Mouse (Mus musculus) heart, embryonic 10.5 days (tissue): ENCODE results near the gene Scgb1b12. TPM values are rescaled to one million over a fixed set of nuclear protein-coding genes. Genes with fewer than 3 reads are reported as not detected.
"Not testable (repeated sequence)": the region's sequence is repeated elsewhere in the genome, so short reads cannot be mapped to it uniquely, and the experiment has no call there.

ENCODE experiments used
- DNase-seq: peaks from one replicate; pipeline ENCODE4 v3.0.0-alpha.2; 2017; ENCODE audit warnings: low spot score
- H3K27ac ChIP-seq: fragments of 300-500 bp; sonication (generic); 2 replicates; pipeline ENCODE4 v1.5.1; 2016; ENCODE audit warnings: mild to moderate bottlenecking
- H3K27me3 ChIP-seq: fragments of 300-500 bp; sonication (generic); 2 replicates; pipeline ENCODE4 v1.6.1; 2016; ENCODE audit warnings: mild to moderate bottlenecking; ENCODE audit not compliant: poor library complexity, insufficient read depth, severe bottlenecking
- H3K36me3 ChIP-seq: fragments of 300-500 bp; sonication (generic); 2 replicates; pipeline ENCODE4 v1.6.1; 2016; ENCODE audit warnings: mild to moderate bottlenecking, moderate library complexity
- H3K4me1 ChIP-seq: fragments of 300-500 bp; sonication (generic); 2 replicates; pipeline ENCODE4 v1.6.1; 2016; ENCODE audit warnings: mild to moderate bottlenecking
- H3K4me3 ChIP-seq: fragments of 300-500 bp; sonication (generic); 2 replicates; pipeline ENCODE4 v1.5.1; 2016; ENCODE audit warnings: mild to moderate bottlenecking, moderate library complexity
- H3K9me3 ChIP-seq: fragments of 300-500 bp; sonication (generic); 2 replicates; pipeline ENCODE4 v1.6.1; 2016; ENCODE audit warnings: mild to moderate bottlenecking, moderate library complexity
- WGBS: fragments of 180-500 bp; shearing (Covaris S2); methylation state at CpG from one replicate; pipeline ENCODE4 v1.1.7; 2016; 5-methylcytosine and 5-hydroxymethylcytosine counted together
- polyA plus RNA-seq: library from polyadenylated mRNA; unstranded; fragments of >200 nt; fragmentation: Nextera tagmentation; extraction: Ambion mirVana; gene quantifications from 2 replicates; pipeline ENCODE4 v1.2.1, GENCODE M21; 2016

Gene Scgb1b12
- not detected in 2 replicates for polyA plus RNA-seq

DNA sequence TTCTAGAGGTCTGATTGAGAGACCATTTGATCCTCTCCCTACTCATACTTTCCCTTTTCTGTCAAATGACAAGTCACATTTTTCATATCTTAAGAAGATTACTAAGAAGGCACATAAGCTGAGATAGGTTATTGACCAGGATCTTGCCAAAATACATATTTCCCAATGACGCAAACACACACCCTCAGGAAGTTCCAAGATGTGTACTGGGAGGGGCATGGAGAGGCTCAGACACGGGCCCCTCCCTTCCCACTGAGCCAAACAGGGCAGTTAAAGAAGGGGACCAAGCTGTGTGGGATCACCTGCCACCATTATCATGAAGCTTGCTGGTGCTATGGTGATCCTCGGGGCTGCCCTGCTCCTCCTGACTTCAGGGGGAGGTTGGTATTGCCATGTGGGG lies at the start of gene Scgb1b12:
Gene Scgb1b12, plus strand, starts transcription at position 301 of the 400 bp plus-strand sequence.
- not testable (repeated sequence) for H3K27me3 ChIP-seq, H3K4me3 ChIP-seq, DNase-seq, H3K27ac ChIP-seq, H3K36me3 ChIP-seq, H3K4me1 ChIP-seq, H3K9me3 ChIP-seq
- WGBS: 59% methylated on average over 3 of the region's 3 CpGs

DNA sequence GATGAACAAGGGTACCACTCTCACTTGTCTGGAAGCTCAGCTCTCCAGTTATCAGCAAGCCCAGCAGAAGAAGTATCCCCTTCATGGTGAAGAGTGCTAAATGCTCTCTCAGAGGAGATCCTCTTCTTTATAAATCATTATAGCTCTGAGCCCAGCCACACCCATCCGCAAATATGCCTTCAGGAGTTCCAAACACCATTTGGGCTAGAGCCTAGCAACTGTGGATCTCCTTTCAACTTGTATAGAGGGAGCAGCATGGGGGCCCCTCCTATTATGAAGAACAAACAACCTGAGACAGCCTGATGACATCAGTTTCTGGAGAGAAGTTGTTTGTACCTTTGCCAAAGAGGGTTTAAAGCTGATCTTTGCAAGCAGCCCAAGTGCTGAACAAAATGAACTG lies 6.8 kb upstream of the Scgb1b12 start, which contains the start of gene Scgb2b12:
Gene Scgb2b12, minus strand, starts transcription at position 101 of the 400 bp plus-strand sequence.
- WGBS: 65% methylated on average over 1 of the region's 1 CpGs
- H3K27ac ChIP-seq, H3K4me3 ChIP-seq, H3K4me1 ChIP-seq, H3K27me3 ChIP-seq, H3K9me3 ChIP-seq, DNase-seq, H3K36me3 ChIP-seq: not testable (repeated sequence)

Other genes starting within 250 kb of the Scgb1b12 start
- gene Scgb1b10, start 233.3 kb upstream of the Scgb1b12 start, polyA plus RNA-seq: not detected in 2 replicates
- gene Scgb2b11, start 123.0 kb upstream of the Scgb1b12 start, polyA plus RNA-seq: not detected in 2 replicates
- not detected in 2 replicates for gene Scgb1b11, start 111.3 kb upstream of the Scgb1b12 start, polyA plus RNA-seq
- gene Scgb2b12, start 6.9 kb upstream of the Scgb1b12 start, polyA plus RNA-seq: not detected in 2 replicates
- not detected in 2 replicates for gene Scgb1b29, start 107.4 kb downstream of the Scgb1b12 start, polyA plus RNA-seq